21 mouse cellular contexts compared by ENCODE assay signal in the genomic region with DNA sequence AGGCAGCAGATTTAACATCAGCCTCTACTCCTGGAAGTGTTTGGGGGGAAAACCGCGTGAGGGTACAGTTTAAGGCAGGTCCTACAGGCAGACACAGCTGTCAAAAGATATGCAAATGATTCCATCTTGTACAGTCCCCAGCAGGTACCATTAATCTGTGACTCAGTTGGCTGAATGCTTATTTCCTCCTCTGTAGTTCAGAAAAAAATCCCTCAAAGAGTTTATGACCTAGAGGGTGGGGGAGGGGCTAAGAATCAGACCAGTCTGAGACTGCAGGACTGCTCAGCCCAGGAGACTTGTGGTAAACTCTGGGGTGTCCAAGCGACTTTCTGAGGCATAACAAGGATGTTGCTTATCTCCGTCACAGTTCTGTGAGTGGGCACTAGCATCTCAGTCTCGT. TPM values are rescaled to one million over a fixed set of nuclear protein-coding genes. Genes with fewer than 3 reads are reported as not detected.
A peak's percentile ranks its signal among the peaks of the same experiment; 100 is the strongest.
DNase-seq lines count a peak whose midpoint lies in the region; ATAC-seq lines count a peak whose summit lies in the region.
"Had no signal": no experiment of that assay in that cellular context is flagged by ENCODE, and none has a peak within 500 bp of the region (broad histone marks: within the 10 kb centered on the region; RNA-seq: fewer than 3 reads in every experiment).

No protein-coding gene starts in this region.

- no peak for DNase-seq in liver, embryonic 11.5 days (ENCODE audit: low spot score)
- no peak for DNase-seq in liver
- no peak for DNase-seq in hindbrain, embryonic 10.5 days (ENCODE audit: low spot score)
- DNase-seq in ovary, postnatal 36 days (ENCODE audit: low spot score) = no peak
- DNase-seq in lung, postnatal 25 days (ENCODE audit: low spot score) = no peak
- DNase-seq: adrenal gland, postnatal 10 days; cerebellum, adult 9-10 months; gastrocnemius, postnatal 14 days; heart, adult 2 months; kidney, adult 9 months; left cerebral cortex, postnatal 4 days; lung, postnatal 10 days had no signal

- H3K9ac ChIP-seq in liver, embryonic 11.5 days (ENCODE audit: low read depth, low read length) = no peak overlapping the region
- no peak overlapping the region for H3K9ac ChIP-seq in intestine, embryonic 15.5 days
- no peak overlapping the region for H3K9ac ChIP-seq in liver, embryonic 15.5 days
- H3K9ac ChIP-seq: hindbrain, embryonic 13.5 days; neural tube, embryonic 15.5 days had no signal

- peaks cover 17% of the 10 kb centered on the region for H3K4me1 ChIP-seq in liver, embryonic 11.5 days (replicated peaks; ENCODE audit: control insufficient read depth, insufficient read depth, low read length)
- peaks cover 14% of the 10 kb centered on the region for H3K4me1 ChIP-seq in intestine, embryonic 15.5 days (replicated peaks)
- H3K4me1 ChIP-seq in liver, embryonic 15.5 days (replicated peaks) = peaks cover 36% of the 10 kb centered on the region
- peaks cover 11% of the 10 kb centered on the region; the same call in 1 of the 2 replicates for H3K4me1 ChIP-seq in hindbrain, embryonic 10.5 days (replicated peaks)
- H3K4me1 ChIP-seq: hindbrain, embryonic 13.5 days had no signal

- H3K4me2 ChIP-seq in liver, embryonic 11.5 days = peak overlapping the region; percentile 26; the same call in 1 of the 2 replicates
- H3K4me2 ChIP-seq in intestine, embryonic 15.5 days (replicated peaks) = 0 out of 2 replicates have a peak overlapping the region, but pooled peaks have one; percentile 1
- peak overlapping the region; percentile 55; the same call in 1 of the 2 replicates for H3K4me2 ChIP-seq in liver, embryonic 15.5 days
- H3K4me2 ChIP-seq: hindbrain, embryonic 13.5 days; midbrain, embryonic 11.5 days; neural tube, embryonic 15.5 days had no signal

- no peaks in the 10 kb centered on the region; the same call in 1 of the 2 replicates for H3K36me3 ChIP-seq in liver, embryonic 11.5 days (ENCODE audit: control insufficient read depth, insufficient read depth, low read length)
- H3K36me3 ChIP-seq in intestine, embryonic 15.5 days = peaks cover 8% of the 10 kb centered on the region; the same call in 1 of the 2 replicates
- peaks cover 21% of the 10 kb centered on the region for H3K36me3 ChIP-seq in liver, embryonic 15.5 days (replicated peaks)
- H3K36me3 ChIP-seq in hindbrain, embryonic 10.5 days = no peaks in the 10 kb centered on the region
- H3K36me3 ChIP-seq: hindbrain, embryonic 13.5 days; neural tube, embryonic 15.5 days had no signal

- H3K27me3 ChIP-seq in liver, embryonic 11.5 days (replicated peaks; ENCODE audit: control insufficient read depth, insufficient read depth, low read length) = 0 out of 2 replicates have a peak, but pooled peaks cover 4% of the 10 kb centered on the region
- H3K27me3 ChIP-seq in intestine, embryonic 15.5 days (replicated peaks) = no peaks in the 10 kb centered on the region
- H3K27me3 ChIP-seq in liver, embryonic 15.5 days = peaks cover 5% of the 10 kb centered on the region
- H3K27me3 ChIP-seq in hindbrain, embryonic 10.5 days (ENCODE audit: insufficient read depth, poor library complexity, severe bottlenecking) = no peaks in the 10 kb centered on the region
- H3K27me3 ChIP-seq: hindbrain, embryonic 13.5 days; neural tube, embryonic 15.5 days had no signal

- no peak for ATAC-seq in liver, embryonic 11.5 days (replicated peaks; ENCODE audit: low FRiP score)
- ATAC-seq in intestine, embryonic 15.5 days = peak; percentile 40; the same call in 1 of the 2 replicates
- no peak for ATAC-seq in liver, embryonic 15.5 days (ENCODE audit: insufficient read depth)
- ATAC-seq: forebrain, embryonic 16.5 days had no signal

- 44% methylated on average over 5 of the region's 5 CpGs for WGBS in liver, embryonic 11.5 days
- WGBS in intestine, embryonic 15.5 days = 47% methylated on average over 5 of the region's 5 CpGs
- 39% methylated on average over 5 of the region's 5 CpGs for WGBS in liver, embryonic 15.5 days (ENCODE audit: insufficient replicate concordance)
- WGBS in hindbrain, embryonic 10.5 days = 76% methylated on average over 5 of the region's 5 CpGs

- H3K4me3 ChIP-seq in liver, embryonic 11.5 days (ENCODE audit: low read depth, low read length) = no peak overlapping the region
- no peak overlapping the region for H3K4me3 ChIP-seq in intestine, embryonic 15.5 days (replicated peaks)
- H3K4me3 ChIP-seq in liver, embryonic 15.5 days (replicated peaks) = no peak overlapping the region
- no peak overlapping the region for H3K4me3 ChIP-seq in hindbrain, embryonic 10.5 days
- H3K4me3 ChIP-seq: heart, adult 2 months; hindbrain, embryonic 13.5 days; neural tube, embryonic 15.5 days had no signal

- H3K27ac ChIP-seq in liver, embryonic 11.5 days (ENCODE audit: low read depth, low read length) = no peak overlapping the region
- H3K27ac ChIP-seq in intestine, embryonic 15.5 days = peak overlapping the region; percentile 68
- peak overlapping the region; percentile 82 for H3K27ac ChIP-seq in liver, embryonic 15.5 days (replicated peaks)
- H3K27ac ChIP-seq in hindbrain, embryonic 10.5 days = no peak overlapping the region
- H3K27ac ChIP-seq: heart, adult 2 months; hindbrain, embryonic 13.5 days; neural tube, embryonic 15.5 days had no signal

- H3K9me3 ChIP-seq in liver, embryonic 11.5 days (ENCODE audit: control insufficient read depth, low read length) = peaks cover 6% of the 10 kb centered on the region; the same call in 1 of the 2 replicates
- no peaks in the 10 kb centered on the region for H3K9me3 ChIP-seq in intestine, embryonic 15.5 days
- no peaks in the 10 kb centered on the region; the same call in 1 of the 2 replicates for H3K9me3 ChIP-seq in liver, embryonic 15.5 days (replicated peaks)
- H3K9me3 ChIP-seq in hindbrain, embryonic 10.5 days = peaks cover 14% of the 10 kb centered on the region; the same call in 1 of the 2 replicates
- H3K9me3 ChIP-seq: hindbrain, embryonic 13.5 days; neural tube, embryonic 15.5 days had no signal

RNA-seq across cellular contexts. Expression of a gene that starts 10.3 kb away (rescaled TPM):
- polyA plus RNA-seq in liver, embryonic 11.5 days (2014; fragmentation: Nextera tagmentation; extraction: Ambion mirVana) = 0.10 and 0.49 TPM in 2 replicates
- polyA plus RNA-seq in intestine, embryonic 15.5 days (2015; fragmentation: Nextera tagmentation; extraction: Ambion mirVana) = 4.7 and 6.5 TPM in 2 replicates
- 0.55 and 0.56 TPM in 2 replicates for polyA plus RNA-seq in liver, embryonic 15.5 days (2015; fragmentation: Nextera tagmentation; extraction: Ambion mirVana)
- not detected in 2 replicates for polyA plus RNA-seq in hindbrain, embryonic 10.5 days (2016; fragmentation: Nextera tagmentation; extraction: Ambion mirVana)
- polyA plus RNA-seq: forebrain, embryonic 16.5 days; heart, embryonic 14.5 days; hindbrain, embryonic 13.5 days; midbrain, embryonic 11.5 days; midbrain, postnatal 0 days; neural tube, embryonic 15.5 days; thymus, postnatal 0 days had no signal

RNA-seq across cellular contexts. Expression of a gene that starts 21.3 kb away (rescaled TPM):
- polyA plus RNA-seq in liver, embryonic 11.5 days (2014; fragmentation: Nextera tagmentation; extraction: Ambion mirVana) = 0.11 TPM in 1 of 2 replicates, not detected in the other
- 1.1 TPM in 2 replicates for polyA plus RNA-seq in intestine, embryonic 15.5 days (2015; fragmentation: Nextera tagmentation; extraction: Ambion mirVana)
- polyA plus RNA-seq in liver, embryonic 15.5 days (2015; fragmentation: Nextera tagmentation; extraction: Ambion mirVana) = 0.36 and 0.63 TPM in 2 replicates
- polyA plus RNA-seq in hindbrain, embryonic 10.5 days (2016; fragmentation: Nextera tagmentation; extraction: Ambion mirVana) = not detected in 2 replicates

RNA-seq across cellular contexts. Expression of a gene that starts 52.1 kb away (rescaled TPM):
- polyA plus RNA-seq in liver, embryonic 11.5 days (2014; fragmentation: Nextera tagmentation; extraction: Ambion mirVana) = 0.07 and 0.13 TPM in 2 replicates
- 3.6 and 4.2 TPM in 2 replicates for polyA plus RNA-seq in intestine, embryonic 15.5 days (2015; fragmentation: Nextera tagmentation; extraction: Ambion mirVana)
- polyA plus RNA-seq in liver, embryonic 15.5 days (2015; fragmentation: Nextera tagmentation; extraction: Ambion mirVana) = 0.18 and 0.30 TPM in 2 replicates
- polyA plus RNA-seq in hindbrain, embryonic 10.5 days (2016; fragmentation: Nextera tagmentation; extraction: Ambion mirVana) = 0.35 and 0.58 TPM in 2 replicates

Comparison
In these comparisons a context has a peak if more than half of its experiments do, and no peak if none do; other contexts are left out.
1. H3K27ac ChIP-seq: peak in intestine, embryonic 15.5 days (single experiment) and liver, embryonic 15.5 days (single experiment); none in liver, embryonic 11.5 days (single experiment) and hindbrain, embryonic 10.5 days (single experiment).
2. H3K4me2 ChIP-seq: peak in every context shown above with its lines; median percentile 55 in liver, embryonic 15.5 days; 26 in liver, embryonic 11.5 days; 1 in intestine, embryonic 15.5 days.